Mouse (Mus musculus): ENCODE measurements at regions not wholly inside any gene's neighbourhood (a gene's known extent, or its start where the extent isn't known, plus 50 kb on each side); places are given as distances from the start of the nearest gene placed in this dataset.

GRCm38 (mm10) chr7:137841044-137841443, 403.6 kb downstream of the Glrx3 start:
- no peak for TF ChIP-seq ZNF384 (IDR thresholded peaks at IDR 0.05; ENCODE audit: low read depth, low read length)
- TF ChIP-seq POLR2AphosphoS2 (IDR thresholded peaks at IDR 0.05; ENCODE audit: low read length): no peak
- TF ChIP-seq MEF2A (IDR thresholded peaks at IDR 0.05; ENCODE audit: extremely low read depth, insufficient replicate concordance, low read depth, low read length, poor library complexity, severe bottlenecking): no peak
- TF ChIP-seq E2F4 (IDR thresholded peaks at IDR 0.05; ENCODE audit: borderline replicate concordance, low read depth, low read length): no peak
- no peaks in the 10 kb centered on the region for H3K9me3 ChIP-seq (replicated peaks; ENCODE audit: insufficient read depth, low read length)
- H3K4me3 ChIP-seq (ENCODE audit: control insufficient read depth in 1 of 2, insufficient read depth in 1 of 2, low read depth in 2 of 2, low read length in 2 of 2): no peak overlapping the region
- no peaks in the 10 kb centered on the region for H3K36me3 ChIP-seq (ENCODE audit: control insufficient read depth in 1 of 2, insufficient read depth in 2 of 2, low read length in 2 of 2)
- H3K79me2 ChIP-seq (ENCODE audit: control insufficient read depth, insufficient read depth, low read length, poor library complexity): no peaks in the 10 kb centered on the region
- no peaks in the 10 kb centered on the region for H3K4me1 ChIP-seq (ENCODE audit: control insufficient read depth in 1 of 2, insufficient read depth in 2 of 2, low read length in 2 of 2)
- DNase-seq (ENCODE audit: low read depth, low spot score): no peak
- no peak overlapping the region for H3K9ac ChIP-seq (ENCODE audit: control insufficient read depth, low read depth, low read length, poor library complexity, severe bottlenecking)
- H3K27ac ChIP-seq (ENCODE audit: control insufficient read depth, low read depth, low read length): no peak overlapping the region
- H3K27me3 ChIP-seq (ENCODE audit: control insufficient read depth in 1 of 2, insufficient read depth in 2 of 2, low read length in 2 of 2): no peaks in the 10 kb centered on the region

GRCm38 (mm10) chr7:137841456-137842100, 404.2 kb downstream of the Glrx3 start:
- Histone ChIP-seq H3K27me3 (ENCODE audit: control insufficient read depth in 1 of 2, insufficient read depth in 2 of 2, low read length in 2 of 2) (no peaks in the 10 kb centered on the region), H3K36me3 (ENCODE audit: control insufficient read depth in 1 of 2, insufficient read depth in 2 of 2, low read length in 2 of 2) (no peaks in the 10 kb centered on the region), H3K4me1 (ENCODE audit: control insufficient read depth in 1 of 2, insufficient read depth in 2 of 2, low read length in 2 of 2) (no peaks in the 10 kb centered on the region), H3K79me2 (ENCODE audit: control insufficient read depth, insufficient read depth, low read length, poor library complexity) (no peaks in the 10 kb centered on the region), H3K9me3 (replicated peaks; ENCODE audit: insufficient read depth, low read length) (no peaks in the 10 kb centered on the region), H3K27ac (ENCODE audit: control insufficient read depth, low read depth, low read length) (no peak overlapping the region), H3K9ac (ENCODE audit: control insufficient read depth, low read depth, low read length, poor library complexity, severe bottlenecking) (no peak overlapping the region), H3K4me3 (ENCODE audit: control insufficient read depth in 1 of 2, insufficient read depth in 1 of 2, low read depth in 2 of 2, low read length in 2 of 2) (no peak overlapping the region)
- TF ChIP-seq SIN3A (IDR thresholded peaks at IDR 0.05; ENCODE audit: low read length) (no peak), MAX (IDR thresholded peaks at IDR 0.05; ENCODE audit: low read length) (no peak), RCOR1 (IDR thresholded peaks at IDR 0.05; ENCODE audit: low read depth, low read length) (no peak), MAZ (IDR thresholded peaks at IDR 0.05; ENCODE audit: low read depth, low read length) (no peak), POLR2AphosphoS2 (IDR thresholded peaks at IDR 0.05; ENCODE audit: low read length) (no peak), CHD2 (IDR thresholded peaks at IDR 0.05; ENCODE audit: low read length) (no peak), HCFC1 (IDR thresholded peaks at IDR 0.05; ENCODE audit: low read depth, low read length) (no peak), CHD1 (IDR thresholded peaks at IDR 0.05; ENCODE audit: low read depth, low read length) (no peak), POLR2A (IDR thresholded peaks at IDR 0.05; ENCODE audit: control insufficient read depth in 1 of 2, insufficient read depth in 1 of 2, low read depth in 1 of 2, low read length in 2 of 2, poor library complexity in 1 of 2) (no peak)
- DNase-seq (ENCODE audit: low read depth, low spot score): no peak

GRCm38 (mm10) chr7:137847856-137848255, 410.4 kb downstream of the Glrx3 start:
- no peak overlapping the region for H3K4me3 ChIP-seq (ENCODE audit: control insufficient read depth in 1 of 2, insufficient read depth in 1 of 2, low read depth in 2 of 2, low read length in 2 of 2)
- no peaks in the 10 kb centered on the region for H3K36me3 ChIP-seq (ENCODE audit: control insufficient read depth in 1 of 2, insufficient read depth in 2 of 2, low read length in 2 of 2)
- no peaks in the 10 kb centered on the region for H3K9me3 ChIP-seq (replicated peaks; ENCODE audit: insufficient read depth, low read length)
- TF ChIP-seq RCOR1 (IDR thresholded peaks at IDR 0.05; ENCODE audit: low read depth, low read length) (no peak), MAX (IDR thresholded peaks at IDR 0.05; ENCODE audit: low read length) (no peak), SIN3A (IDR thresholded peaks at IDR 0.05; ENCODE audit: low read length) (no peak), RAD21 (IDR thresholded peaks at IDR 0.05; ENCODE audit: low read depth, low read length) (no peak), POLR2A (IDR thresholded peaks at IDR 0.05; ENCODE audit: control insufficient read depth in 1 of 2, insufficient read depth in 1 of 2, low read depth in 1 of 2, low read length in 2 of 2, poor library complexity in 1 of 2) (no peak), ELF1 (IDR thresholded peaks at IDR 0.05; ENCODE audit: low read depth, low read length) (no peak), USF1 (IDR thresholded peaks at IDR 0.05; ENCODE audit: low read depth, low read length) (no peak), ZKSCAN1 (IDR thresholded peaks at IDR 0.05; ENCODE audit: low read depth, low read length) (no peak), E2F4 (IDR thresholded peaks at IDR 0.05; ENCODE audit: borderline replicate concordance, low read depth, low read length) (no peak), KAT2A (conservative IDR thresholded peaks at IDR 0.05; ENCODE audit: low read depth, low read length) (no peak), MAFK (IDR thresholded peaks at IDR 0.05; ENCODE audit: borderline replicate concordance, low read depth, low read length) (no peak), ZMIZ1 (IDR thresholded peaks at IDR 0.05; ENCODE audit: low read depth, low read length) (no peak), ZC3H11A (IDR thresholded peaks at IDR 0.05; ENCODE audit: low read depth, low read length) (no peak), MAZ (IDR thresholded peaks at IDR 0.05; ENCODE audit: low read depth, low read length) (no peak), NELFE (IDR thresholded peaks at IDR 0.05; ENCODE audit: low read depth, low read length) (no peak), MYC (IDR thresholded peaks at IDR 0.05; ENCODE audit: low read depth, low read length) (no peak)
- DNase-seq (ENCODE audit: low read depth, low spot score): no peak
- H3K79me2 ChIP-seq (ENCODE audit: control insufficient read depth, insufficient read depth, low read length, poor library complexity): no peaks in the 10 kb centered on the region
- no peaks in the 10 kb centered on the region for H3K4me1 ChIP-seq (ENCODE audit: control insufficient read depth in 1 of 2, insufficient read depth in 2 of 2, low read length in 2 of 2)
- no peaks in the 10 kb centered on the region for H3K27me3 ChIP-seq (ENCODE audit: control insufficient read depth in 1 of 2, insufficient read depth in 2 of 2, low read length in 2 of 2)
- no peak overlapping the region for H3K9ac ChIP-seq (ENCODE audit: control insufficient read depth, low read depth, low read length, poor library complexity, severe bottlenecking)
- H3K27ac ChIP-seq (ENCODE audit: control insufficient read depth, low read depth, low read length): no peak overlapping the region
